Mouse (Mus musculus) lung, postnatal 0 days (tissue): ENCODE results near the gene Osbpl8. TPM values are rescaled to one million over a fixed set of nuclear protein-coding genes. Genes with fewer than 3 reads are reported as not detected.
A peak's percentile ranks its signal among the peaks of the same experiment; 100 is the strongest.

ENCODE experiments used
- ATAC-seq: fragments of 200-750 bp; cut with Nextera tagmentation; 2 replicates; pipeline ENCODE4 v1.8.0; 2017; ENCODE audit warnings: moderate library complexity
- DNase-seq: peaks from one replicate; pipeline ENCODE4 v3.0.0-alpha.2; 2016; ENCODE audit warnings: low spot score
- H3K27ac ChIP-seq: fragments of 300-500 bp; sonication (generic); 2 replicates; pipeline ENCODE4 v1.5.1; 2014; ENCODE audit warnings: antibody characterized with exemption, mild to moderate bottlenecking, low read length, mixed read lengths
- H3K27me3 ChIP-seq: fragments of 300-500 bp; sonication (generic); replicated peaks from 2 replicates; pipeline ENCODE4 v1.6.1; 2014; ENCODE audit warnings: low read length, mixed read lengths; ENCODE audit not compliant: insufficient read depth
- H3K36me3 ChIP-seq: fragments of 300-500 bp; sonication (generic); 2 replicates; pipeline ENCODE4 v1.6.1; 2014; ENCODE audit warnings: low read length, mixed read lengths; ENCODE audit not compliant: insufficient read depth
- H3K4me1 ChIP-seq: fragments of 300-500 bp; sonication (generic); 2 replicates; pipeline ENCODE4 v1.6.1; 2014; ENCODE audit warnings: antibody characterized with exemption, low read depth, low read length, mixed read lengths; ENCODE audit not compliant: insufficient read depth
- H3K4me2 ChIP-seq: fragments of 300-500 bp; sonication (generic); replicated peaks from 2 replicates; pipeline ENCODE4 v1.6.1; 2014; ENCODE audit warnings: low read depth, mild to moderate bottlenecking, low read length, moderate library complexity, mixed read lengths
- H3K4me3 ChIP-seq: fragments of 300-500 bp; sonication (generic); 2 replicates; pipeline ENCODE4 v1.5.1; 2014; ENCODE audit warnings: low read depth, low read length
- H3K9ac ChIP-seq: fragments of 300-500 bp; sonication (generic); replicated peaks from 2 replicates; pipeline ENCODE4 v1.6.1; 2014; ENCODE audit warnings: low read depth, mild to moderate bottlenecking
- H3K9me3 ChIP-seq: fragments of 300-500 bp; sonication (generic); 2 replicates; pipeline ENCODE4 v1.6.1; 2016; ENCODE audit warnings: low read length, mixed read lengths
- CTCF ChIP-seq: IDR thresholded peaks from 2 replicates; pipeline ENCODE4 v1.5.1; 2016; ENCODE audit warnings: antibody characterized with exemption, mild to moderate bottlenecking
- EP300 ChIP-seq: IDR thresholded peaks from 2 replicates; pipeline ENCODE4 v1.6.1; 2016; ENCODE audit warnings: antibody characterized with exemption, mild to moderate bottlenecking, control low read depth
- WGBS: fragments of 180-500 bp; shearing (Covaris S2); extraction: QIAGEN DNeasy Blood & Tissue Kit; methylation state at CpG from one replicate; pipeline ENCODE4 v1.1.7; 2014; 5-methylcytosine and 5-hydroxymethylcytosine counted together
- polyA plus RNA-seq: library from polyadenylated mRNA; unstranded; fragments of >200 nt; fragmentation: Nextera tagmentation; extraction: Ambion mirVana; gene quantifications from 2 replicates; pipeline ENCODE4 v1.2.1, GENCODE M21; 2015

The Osbpl8 gene
- 12.9 and 14.4 TPM in 2 replicates for polyA plus RNA-seq

DNA sequence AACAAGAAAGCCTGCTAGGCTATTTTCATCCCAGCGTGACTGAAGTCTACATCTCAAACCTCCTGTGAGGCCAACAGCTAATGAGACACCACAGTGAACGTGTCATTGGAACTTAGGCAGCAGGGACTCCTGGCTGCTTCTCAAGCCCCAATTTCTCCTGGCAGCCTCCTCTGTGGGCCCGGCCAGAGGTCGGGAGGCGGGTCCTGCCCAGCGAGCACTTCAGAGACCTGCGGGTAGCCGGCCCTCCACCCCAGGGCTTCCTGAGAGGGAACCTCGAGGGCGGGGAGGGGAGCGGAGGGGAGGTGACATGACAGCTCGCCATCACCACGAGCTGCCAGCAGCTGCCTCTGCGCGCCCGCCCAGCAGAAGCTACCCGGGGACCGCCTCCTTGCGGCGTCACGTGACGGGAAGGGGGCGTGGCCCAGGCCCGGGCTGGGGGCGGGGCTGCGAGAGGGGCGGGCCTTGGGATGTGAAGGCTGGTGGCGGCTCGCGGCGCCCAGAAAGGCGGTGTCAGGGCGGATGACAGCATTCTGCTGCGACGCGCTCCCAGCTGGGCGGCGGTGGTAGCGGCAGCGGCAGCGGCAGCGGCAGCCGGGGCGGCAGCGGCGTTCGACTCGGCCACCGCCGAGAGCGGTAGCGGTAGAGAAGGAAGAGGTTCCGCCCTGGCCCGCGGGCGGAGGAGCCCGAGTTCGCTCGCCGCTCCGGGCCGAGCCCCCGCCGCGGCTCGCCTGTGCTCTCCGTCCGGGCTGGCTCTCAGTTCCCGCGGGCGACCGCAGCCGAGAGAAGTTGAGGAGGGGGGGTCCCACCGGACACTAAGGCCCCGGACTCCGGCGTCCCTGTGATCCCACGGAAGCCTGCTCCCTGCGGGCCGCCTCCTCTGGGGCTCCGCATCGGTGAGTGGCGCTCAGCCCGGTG is at the start of gene Osbpl8:
Gene Osbpl8 (plus strand): TSS at position 449 of the 915 bp plus-strand sequence.
- peak within 1 kb of the TSS; percentile 89 for H3K4me3 ChIP-seq
- WGBS, result under 1% methylated on average over 35 of the region's 84 CpGs
- H3K9me3 ChIP-seq, result no peaks in the 10 kb centered on the region
- TF ChIP-seq EP300 (no peak), CTCF (no peak)
- ATAC-seq (peak; percentile 94), DNase-seq (peak; percentile 97)
- H3K4me2 ChIP-seq, result peak within 1 kb of the TSS; percentile 83
- no peaks in the 10 kb centered on the region for H3K27me3 ChIP-seq
- H3K27ac ChIP-seq, result peak within 1 kb of the TSS; percentile 96
- peak within 1 kb of the TSS; percentile 92 for H3K9ac ChIP-seq
- no peaks in the 10 kb centered on the region for H3K36me3 ChIP-seq
- 0 out of 2 replicates have a peak, but pooled peaks cover 5% of the 10 kb centered on the region for H3K4me1 ChIP-seq

DNA sequence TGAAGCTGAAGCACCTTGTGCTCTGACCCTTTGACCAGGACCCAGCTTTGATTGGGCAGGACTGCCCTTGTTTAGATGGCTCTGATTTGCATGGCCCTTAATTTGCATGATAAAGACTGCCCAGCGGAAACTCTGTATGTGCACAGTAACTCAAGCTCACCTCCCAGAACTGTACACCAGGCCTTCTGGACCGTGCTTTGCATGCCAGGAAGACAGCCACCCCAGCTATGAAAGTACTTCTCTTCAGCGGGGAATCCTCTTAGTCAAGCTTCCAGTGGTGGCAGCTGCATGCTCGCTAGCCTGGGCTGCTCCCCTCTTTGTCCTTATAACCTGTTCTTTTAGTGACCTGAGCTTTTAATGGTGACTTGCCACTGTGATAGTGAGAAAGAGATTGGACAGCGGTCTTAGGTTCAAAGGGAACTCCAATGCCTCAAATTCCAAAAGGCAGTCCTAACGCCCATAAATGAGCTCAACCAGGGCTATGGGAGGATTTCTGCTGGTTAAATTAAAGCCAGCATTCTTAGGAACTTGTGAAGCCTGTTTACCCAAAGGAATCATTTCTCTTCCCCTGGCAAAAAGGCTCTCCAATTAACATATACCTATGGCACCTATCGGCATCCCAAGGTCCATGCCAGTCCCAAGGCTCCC is 47.2 kb upstream of the Osbpl8 start:
- 71% methylated on average over 7 of the region's 7 CpGs for WGBS
- no peak for ATAC-seq

DNA sequence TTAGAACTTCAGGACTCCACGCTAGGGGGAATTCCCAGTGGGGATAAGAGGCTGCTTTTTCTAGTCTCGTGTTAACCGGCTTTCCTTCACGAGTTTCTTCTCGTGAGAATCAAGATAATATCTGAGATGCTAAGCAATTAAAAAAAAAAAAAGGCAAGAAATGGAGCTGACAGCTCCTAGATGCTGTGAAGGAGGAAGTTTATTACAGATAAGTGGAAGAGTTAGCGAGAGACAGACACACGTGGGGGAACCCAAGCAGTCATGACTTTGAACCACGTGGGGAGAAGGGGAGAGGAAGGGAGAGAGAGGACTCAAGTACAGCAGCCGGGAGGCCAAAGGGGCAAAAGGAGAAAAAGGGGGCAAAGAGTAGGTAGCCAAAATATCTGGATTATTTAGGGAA is 46.3 kb upstream of the Osbpl8 start:
- no peak overlapping the region for H3K27ac ChIP-seq
- H3K36me3 ChIP-seq, result no peaks in the 10 kb centered on the region
- no peaks in the 10 kb centered on the region for H3K27me3 ChIP-seq
- H3K9ac ChIP-seq, result no peak overlapping the region
- ATAC-seq (no peak), DNase-seq (no peak)
- WGBS, result 62% methylated on average over 9 of the region's 9 CpGs
- no peaks in the 10 kb centered on the region for H3K9me3 ChIP-seq
- no peak for TF ChIP-seq EP300
- TF ChIP-seq CTCF, result no peak
- no peaks in the 10 kb centered on the region for H3K4me1 ChIP-seq
- H3K4me2 ChIP-seq, result no peak overlapping the region
- H3K4me3 ChIP-seq, result no peak overlapping the region

More for the DNA sequence above, 47.2 kb upstream of the Osbpl8 start:
- Histone ChIP-seq H3K4me2 (no peak overlapping the region), H3K27ac (no peak overlapping the region), H3K4me1 (no peaks in the 10 kb centered on the region), H3K4me3 (no peak overlapping the region), H3K9me3 (no peaks in the 10 kb centered on the region), H3K9ac (no peak overlapping the region), H3K36me3 (no peaks in the 10 kb centered on the region), H3K27me3 (no peaks in the 10 kb centered on the region)
- no peak for TF ChIP-seq CTCF
- TF ChIP-seq EP300, result no peak
- no peak for DNase-seq

DNA sequence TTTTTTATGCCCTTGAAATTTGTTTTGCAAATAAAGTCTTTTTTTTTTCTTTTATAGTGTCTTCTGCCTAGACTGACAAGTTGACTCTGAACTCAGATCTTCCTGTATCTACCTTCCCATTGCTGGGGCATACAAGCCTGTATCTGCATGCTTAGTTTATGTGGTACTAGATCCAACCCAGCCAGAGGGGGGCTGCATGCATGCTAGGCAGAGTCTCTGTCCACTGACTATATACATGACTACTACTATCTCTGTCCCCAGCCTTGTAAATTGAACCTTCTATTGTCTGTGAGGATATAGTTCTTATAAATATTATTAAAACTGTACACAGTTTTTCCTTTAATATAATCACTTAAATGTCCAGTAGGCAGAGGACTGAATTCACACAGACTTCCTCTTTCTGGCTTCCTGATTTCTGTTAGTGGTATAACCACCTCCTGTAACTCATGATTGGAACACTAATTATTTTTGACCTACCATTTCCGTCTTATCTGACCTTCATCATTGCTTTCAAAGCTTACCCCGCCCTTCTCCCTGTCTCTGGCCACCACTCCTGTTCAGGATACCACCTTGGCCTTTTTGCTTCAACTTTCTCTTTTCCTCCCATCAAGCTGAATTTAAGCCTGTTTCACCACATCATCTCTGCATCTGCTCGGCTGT is 45.4 kb upstream of the Osbpl8 start:
- Histone ChIP-seq H3K9ac (no peak overlapping the region), H3K4me3 (no peak overlapping the region), H3K4me1 (no peaks in the 10 kb centered on the region), H3K36me3 (no peaks in the 10 kb centered on the region), H3K9me3 (no peaks in the 10 kb centered on the region), H3K4me2 (no peak overlapping the region), H3K27me3 (no peaks in the 10 kb centered on the region), H3K27ac (no peak overlapping the region)
- 37% methylated on average over 3 of the region's 3 CpGs for WGBS
- ATAC-seq, result peak; percentile 80
- peak; percentile 64 for DNase-seq
- TF ChIP-seq CTCF, result peak; percentile 15; the same call in 1 of the 2 replicates
- peak; percentile 63; the same call in 1 of the 2 replicates for TF ChIP-seq EP300

DNA sequence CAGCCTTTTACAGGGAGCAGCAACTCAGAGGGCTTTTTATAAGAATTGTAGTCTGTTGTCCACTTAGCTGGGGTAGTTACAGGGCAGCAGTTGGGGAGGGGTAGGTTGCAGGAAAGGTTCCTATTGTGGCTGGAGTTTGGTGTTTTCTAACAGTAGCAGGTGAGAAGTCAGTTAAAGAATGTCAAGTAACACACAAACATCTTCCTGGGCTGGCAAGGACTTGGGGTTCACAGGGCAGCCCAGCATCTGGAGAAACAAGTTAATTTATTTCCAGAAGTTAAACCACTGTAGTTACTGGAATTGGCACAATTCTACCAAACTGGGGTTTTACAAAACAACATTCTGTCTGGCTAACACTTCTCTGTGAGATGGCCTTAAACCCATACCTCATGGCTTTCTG is 44.8 kb upstream of the Osbpl8 start:
- no peaks in the 10 kb centered on the region for H3K9me3 ChIP-seq
- H3K36me3 ChIP-seq, result no peaks in the 10 kb centered on the region
- no peak overlapping the region for H3K27ac ChIP-seq
- DNase-seq, result no peak
- H3K27me3 ChIP-seq, result no peaks in the 10 kb centered on the region
- H3K4me1 ChIP-seq, result no peaks in the 10 kb centered on the region
- no peak overlapping the region for H3K9ac ChIP-seq
- no peak for ATAC-seq
- H3K4me2 ChIP-seq, result no peak overlapping the region
- no peak overlapping the region for H3K4me3 ChIP-seq
- no peak for TF ChIP-seq CTCF
- TF ChIP-seq EP300, result no peak

DNA sequence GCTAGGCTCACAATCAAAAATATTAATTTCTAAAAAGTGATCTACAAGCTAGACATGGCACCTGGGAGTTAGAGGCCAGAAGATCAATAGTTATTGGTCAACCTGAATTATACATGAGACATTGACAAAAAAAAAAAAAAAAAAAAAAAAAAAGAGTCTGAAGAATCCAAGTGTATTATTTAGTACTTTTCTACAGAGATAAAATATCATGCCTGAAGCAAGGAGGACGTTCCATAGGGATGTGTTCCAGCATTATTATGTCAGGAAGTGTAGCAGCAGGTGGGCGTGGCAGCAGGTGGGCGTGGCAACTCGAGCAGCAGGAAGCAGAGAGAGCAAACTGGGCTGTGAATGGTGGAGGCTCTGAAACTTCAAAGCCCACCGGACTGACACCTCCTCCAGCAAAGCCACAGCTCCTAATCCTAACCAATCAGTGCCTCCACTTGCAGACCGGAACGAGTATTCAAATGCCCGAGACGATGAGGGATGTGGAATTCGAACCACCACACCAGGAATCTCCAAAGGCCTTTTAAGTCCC is 41.6 kb upstream of the Osbpl8 start:
- no peak for DNase-seq
- Histone ChIP-seq H3K4me1 (no peaks in the 10 kb centered on the region), H3K4me2 (no peak overlapping the region), H3K27ac (no peak overlapping the region), H3K9me3 (no peaks in the 10 kb centered on the region), H3K27me3 (no peaks in the 10 kb centered on the region), H3K36me3 (no peaks in the 10 kb centered on the region), H3K4me3 (no peak overlapping the region), H3K9ac (no peak overlapping the region)
- WGBS, result 63% methylated on average over 10 of the region's 10 CpGs
- TF ChIP-seq EP300 (no peak), CTCF (no peak)
- no peak for ATAC-seq
